ENCODE assay signal across 19 mouse cellular contexts in genomic region chr3:107929731-107930130, GRCm38 (mm10). TPM values are rescaled to one million over a fixed set of nuclear protein-coding genes. Genes with fewer than 3 reads are reported as not detected.
"Had no signal": no experiment of that assay in that cellular context is flagged by ENCODE, and none has a peak within 500 bp of the region (broad histone marks: within the 10 kb centered on the region; RNA-seq: fewer than 3 reads in every experiment).

No protein-coding gene starts in this region.

- H3K4me2 ChIP-seq: neural tube, embryonic 15.5 days; stomach, embryonic 15.5 days had no signal

- H3K27me3 ChIP-seq: neural tube, embryonic 15.5 days; stomach, embryonic 15.5 days had no signal

- H3K9me3 ChIP-seq: neural tube, embryonic 15.5 days; stomach, embryonic 15.5 days had no signal

- H3K36me3 ChIP-seq: neural tube, embryonic 15.5 days; stomach, embryonic 15.5 days had no signal

- H3K9ac ChIP-seq: neural tube, embryonic 15.5 days; stomach, embryonic 15.5 days had no signal

- DNase-seq: retina, postnatal 1 day; right cerebral cortex, adult 18-20 months; right cerebral cortex, postnatal 14 days; right cerebral cortex, postnatal 25 days; right cerebral cortex, postnatal 4 days; spleen, adult 18-20 months; thymus, adult 18-20 months; thymus, adult 2 months; thymus, postnatal 14 days; thymus, postnatal 25 days; thymus, postnatal 36 days; thymus, postnatal 4 days had no signal

- H3K4me1 ChIP-seq: stomach, embryonic 15.5 days had no signal

- H3K4me3 ChIP-seq: neural tube, embryonic 15.5 days; stomach, embryonic 15.5 days had no signal

- H3K27ac ChIP-seq: neural tube, embryonic 15.5 days; stomach, embryonic 15.5 days; stomach, postnatal 0 days had no signal

RNA-seq across cellular contexts. Expression of gene Gstm7, which starts 1.9 kb away (rescaled TPM):
- total RNA-seq: neutrophil, adult 5-6 weeks had no signal

RNA-seq across cellular contexts. Expression of gene Gstm6, which starts 13.8 kb away (rescaled TPM):
- total RNA-seq: neutrophil, adult 5-6 weeks had no signal

RNA-seq across cellular contexts. Expression of gene Gstm3, which starts 39.4 kb away (rescaled TPM):
- total RNA-seq: neutrophil, adult 5-6 weeks had no signal
- polyA plus RNA-seq: neural tube, embryonic 14.5 days; neural tube, embryonic 15.5 days; spleen, adult 2 months had no signal

RNA-seq across cellular contexts. Expression of gene Eps8l3, which starts 52.7 kb away (rescaled TPM):
- total RNA-seq: neutrophil, adult 5-6 weeks had no signal
- polyA plus RNA-seq: neural tube, embryonic 14.5 days; neural tube, embryonic 15.5 days; urinary bladder, adult 2 months had no signal
